Mouse (Mus musculus) ovary, postnatal 10 days (tissue): Measurements from ENCODE around the gene Large2.

Experiments
- DNase-seq: peaks from one replicate; pipeline ENCODE4 v3.0.0; 2022; ENCODE audit warnings: low spot score

The Large2 gene

DNA sequence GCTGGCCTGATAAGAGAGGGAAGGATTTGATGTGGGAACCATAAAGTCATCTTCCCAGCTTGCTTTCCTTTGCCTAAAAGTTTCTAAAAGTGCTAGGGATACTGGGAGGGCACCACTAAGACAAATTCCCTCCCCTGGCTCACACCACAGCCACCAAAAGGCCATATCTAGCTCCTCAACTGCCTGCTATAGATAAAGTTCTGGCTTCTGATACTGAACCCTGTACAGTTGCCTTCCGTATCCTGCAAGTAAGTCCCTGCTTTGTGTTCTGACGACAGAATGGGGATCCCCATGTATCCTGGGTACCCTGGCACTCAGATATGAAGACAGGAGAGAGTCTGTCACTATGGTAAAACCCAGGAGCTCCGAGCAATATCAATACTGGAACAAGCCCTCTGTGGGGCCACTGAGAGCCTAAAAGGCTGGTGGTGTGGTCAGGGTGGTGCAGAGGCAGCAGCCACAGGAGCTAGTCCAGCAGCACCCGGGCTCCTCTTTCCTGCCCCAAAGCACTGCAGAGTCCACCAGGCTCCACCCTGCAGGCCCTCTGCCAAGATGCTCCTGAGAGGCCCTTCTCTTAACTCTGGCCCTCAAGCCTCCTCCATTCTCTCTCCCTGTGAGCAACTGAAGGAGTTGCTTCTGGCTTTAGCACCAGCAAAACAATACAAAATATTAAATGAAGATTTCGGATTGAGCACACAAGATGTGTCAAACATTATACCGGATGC lies 15.7 kb upstream of the Large2 start:
- DNase-seq, result no peak

GRCm38 (mm10) chr2:92389645-92390044 lies 15.0 kb upstream of the Large2 start:
- DNase-seq, result no peak

- peak; percentile 80 for DNase-seq
Observed at GRCm38 (mm10) chr2:92388891-92389641, 14.4 kb upstream of the Large2 start.

GRCm38 (mm10) chr2:92388081-92388517 lies 13.4 kb upstream of the Large2 start:
- no peak for DNase-seq

- no peak for DNase-seq
Observed at GRCm38 (mm10) chr2:92387646-92388045, 13.0 kb upstream of the Large2 start.

GRCm38 (mm10) chr2:92386821-92387570 lies 12.3 kb upstream of the Large2 start:
- DNase-seq, result no peak

GRCm38 (mm10) chr2:92385113-92386051 lies 10.7 kb upstream of the Large2 start:
- DNase-seq, result no peak

DNA sequence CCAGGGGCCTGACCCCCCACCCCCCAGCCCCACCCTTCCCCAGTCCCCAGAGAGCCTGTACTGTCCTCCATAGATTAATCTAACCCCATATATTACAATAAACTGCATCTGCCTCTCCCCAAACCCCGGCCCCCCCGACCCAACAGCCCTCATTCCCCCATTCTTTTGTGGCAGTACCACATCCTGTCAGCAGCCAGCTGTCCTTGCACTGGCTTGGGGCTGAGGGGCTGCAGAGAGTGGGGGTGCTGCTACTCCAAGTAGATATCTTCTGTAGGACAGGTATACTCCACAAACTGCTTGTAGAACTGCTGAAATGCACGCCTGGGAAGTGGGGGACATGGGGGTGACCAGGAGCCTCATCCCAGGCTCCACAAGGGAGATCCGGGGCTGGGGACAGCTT lies 9.4 kb upstream of the Large2 start:
- no peak for DNase-seq

DNA sequence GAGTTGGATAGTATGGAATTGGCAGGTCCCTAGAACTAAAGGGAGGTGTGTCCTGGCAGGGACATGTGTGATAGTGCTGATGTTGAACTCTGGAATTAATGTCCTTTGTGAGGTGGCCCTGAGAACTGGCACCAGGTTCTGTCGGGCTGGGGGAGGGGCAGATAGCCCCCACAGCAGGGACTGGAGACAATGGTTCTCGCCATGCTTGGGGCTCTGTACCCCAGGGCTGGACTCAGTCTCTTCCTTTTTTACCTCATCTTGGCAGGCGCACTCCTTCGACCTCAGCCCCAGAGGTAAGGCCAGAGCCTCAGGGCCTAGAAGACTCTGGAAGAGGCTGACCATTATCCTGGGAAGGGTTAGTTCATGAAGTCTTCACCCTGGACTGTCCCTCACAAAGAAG lies 8.1 kb upstream of the Large2 start:
- DNase-seq, result no peak

DNA sequence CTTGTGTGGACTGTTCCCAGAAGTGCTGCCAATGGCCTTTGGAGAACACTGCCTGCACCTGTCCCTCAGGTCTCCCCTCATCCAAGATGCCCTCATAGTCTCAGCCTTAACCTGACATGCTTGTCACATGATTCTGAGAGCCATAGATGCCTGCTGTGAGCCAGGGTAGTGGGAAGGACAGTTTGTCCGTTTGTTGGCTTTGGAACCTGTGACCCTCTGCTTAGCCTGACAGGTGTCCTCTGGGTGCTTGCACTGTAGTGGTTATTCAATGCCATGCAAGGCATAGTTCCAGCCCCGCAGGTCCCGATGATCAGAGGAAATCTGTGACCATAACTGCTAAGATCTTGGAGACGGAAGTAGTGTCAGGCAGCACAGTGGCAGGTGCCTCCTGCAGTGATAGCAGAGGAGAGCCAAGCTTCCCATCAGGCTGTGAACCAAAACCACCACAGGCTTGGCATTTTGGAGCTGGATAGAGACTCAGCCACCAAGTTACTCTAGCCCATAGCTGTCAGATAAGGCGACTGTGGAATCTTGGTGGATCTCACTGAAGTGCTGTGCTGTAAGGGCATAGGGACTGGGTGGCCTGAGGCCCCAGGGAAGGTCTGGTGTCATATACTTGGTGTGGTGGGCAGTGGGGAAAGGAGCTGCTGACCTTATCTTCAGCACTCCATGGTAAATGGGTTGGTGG lies 7.4 kb upstream of the Large2 start, which contains the start of gene 1700029I15Rik:
Gene 1700029I15Rik, plus strand, starts transcription at position 638 of the 688 bp plus-strand sequence.
- DNase-seq, result no peak

DNA sequence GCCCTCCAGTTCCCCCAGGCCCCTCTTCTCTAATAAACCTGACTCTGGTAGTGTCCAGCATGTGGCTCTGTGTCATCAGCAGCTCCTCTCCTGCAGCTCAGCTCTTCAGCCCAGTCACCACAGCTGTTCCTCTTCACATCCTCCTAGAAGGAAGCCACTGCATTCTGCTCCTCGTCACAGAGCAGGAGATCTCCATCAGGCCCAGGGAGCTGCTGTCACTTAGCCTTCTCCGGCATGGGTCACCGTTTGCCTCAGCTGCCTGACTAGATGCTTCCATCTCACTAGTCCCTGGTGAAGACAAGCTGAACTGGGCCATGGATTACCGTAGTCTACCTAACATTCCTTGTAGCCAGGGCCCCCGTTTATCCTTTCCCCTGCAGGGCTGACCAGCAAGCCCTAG lies 6.5 kb upstream of the Large2 start:
- DNase-seq, result no peak

DNA sequence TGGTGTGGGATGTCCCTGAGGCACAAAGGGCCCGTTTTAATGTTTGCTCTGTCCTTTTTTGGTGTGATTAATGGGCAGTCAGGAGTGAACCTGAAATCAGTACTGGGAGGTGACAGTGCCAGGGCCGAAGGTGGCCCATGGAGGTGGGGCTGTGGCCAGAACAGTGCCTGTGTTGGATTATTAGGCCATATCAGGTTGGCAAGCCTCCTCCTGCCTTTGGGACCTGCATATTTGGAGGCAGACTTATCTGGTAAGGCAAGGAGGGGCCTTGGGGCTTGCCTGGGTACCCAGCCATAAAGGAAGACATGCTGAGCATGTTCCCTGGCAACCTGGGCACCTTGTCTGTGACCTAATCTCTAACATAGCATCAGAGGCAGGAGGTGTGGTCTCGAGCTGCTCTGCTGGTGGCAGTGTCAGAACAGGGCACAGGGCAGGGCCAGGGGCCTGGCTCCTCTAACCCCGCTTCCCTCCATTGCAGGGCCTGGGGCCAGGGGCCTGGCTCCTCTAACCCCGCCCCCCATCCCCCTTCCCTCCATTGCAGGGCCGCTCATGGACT lies 5.9 kb upstream of the Large2 start:
- DNase-seq, result no peak

DNA sequence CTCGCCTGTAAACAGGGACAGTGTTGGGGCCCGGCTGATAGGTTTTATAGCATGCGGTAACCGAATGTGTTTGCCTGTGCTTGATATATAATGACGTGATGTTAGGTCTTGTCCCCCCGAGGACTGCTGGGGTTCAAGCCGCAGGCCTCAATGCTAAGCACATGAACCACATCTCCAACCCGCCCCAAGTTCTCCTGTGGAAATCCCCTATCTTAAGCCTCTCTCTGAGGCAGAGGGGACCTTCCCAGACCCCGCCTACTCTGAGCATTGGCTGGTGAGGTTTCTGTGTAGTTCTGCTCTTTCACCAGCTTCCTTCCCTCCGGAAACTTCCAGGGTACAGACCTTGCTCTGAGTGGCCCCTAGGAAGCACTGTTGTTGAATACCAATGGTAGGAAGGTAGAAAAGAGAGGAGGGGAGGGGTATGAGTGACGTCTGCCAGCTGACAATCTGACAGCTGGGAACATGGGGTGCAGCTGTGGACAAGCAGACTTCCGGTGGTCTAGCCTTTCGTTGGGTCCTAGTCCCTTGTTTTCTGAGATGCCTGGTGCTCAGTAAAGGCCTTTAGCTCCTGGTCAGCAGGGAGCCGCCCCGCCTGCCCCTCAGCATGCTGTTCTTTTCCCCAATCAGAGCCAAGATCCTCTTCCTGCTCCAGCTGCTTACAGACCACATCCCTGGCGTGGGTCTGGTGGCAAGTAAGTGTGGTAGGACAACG lies 5.3 kb upstream of the Large2 start:
- no peak for DNase-seq

- no peak for DNase-seq
Observed at GRCm38 (mm10) chr2:92377320-92377719, 2.7 kb upstream of the Large2 start.

DNA sequence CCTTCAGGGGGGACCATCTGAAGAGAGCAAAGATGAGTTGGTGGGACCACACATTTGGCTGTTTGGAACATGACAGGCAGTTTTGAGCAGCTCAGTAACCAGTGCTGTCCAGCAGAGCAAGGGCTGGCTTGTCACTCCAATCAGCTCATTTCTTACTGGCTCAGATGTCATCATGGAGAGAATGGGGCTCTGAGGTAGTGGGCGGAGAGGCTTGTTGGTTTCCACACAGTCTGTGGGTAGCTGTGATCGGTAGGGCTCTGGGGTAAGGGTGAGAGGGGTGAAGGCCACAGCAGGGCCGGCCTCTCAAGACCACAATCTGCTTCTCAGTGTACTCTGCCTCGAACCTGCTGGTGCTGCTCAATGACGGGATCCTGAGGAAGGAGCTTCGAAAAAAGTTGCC lies 1.6 kb upstream of the Large2 start:
- DNase-seq, result no peak

GRCm38 (mm10) chr2:92375788-92376187 lies 1.1 kb upstream of the Large2 start:
- DNase-seq, result no peak

GRCm38 (mm10) chr2:92375099-92375623 lies 492 bp upstream of the Large2 start:
- DNase-seq, result peak; percentile 72

- DNase-seq, result no peak
Observed at GRCm38 (mm10) chr2:92373437-92373813, 1.2 kb downstream of the Large2 start.

DNA sequence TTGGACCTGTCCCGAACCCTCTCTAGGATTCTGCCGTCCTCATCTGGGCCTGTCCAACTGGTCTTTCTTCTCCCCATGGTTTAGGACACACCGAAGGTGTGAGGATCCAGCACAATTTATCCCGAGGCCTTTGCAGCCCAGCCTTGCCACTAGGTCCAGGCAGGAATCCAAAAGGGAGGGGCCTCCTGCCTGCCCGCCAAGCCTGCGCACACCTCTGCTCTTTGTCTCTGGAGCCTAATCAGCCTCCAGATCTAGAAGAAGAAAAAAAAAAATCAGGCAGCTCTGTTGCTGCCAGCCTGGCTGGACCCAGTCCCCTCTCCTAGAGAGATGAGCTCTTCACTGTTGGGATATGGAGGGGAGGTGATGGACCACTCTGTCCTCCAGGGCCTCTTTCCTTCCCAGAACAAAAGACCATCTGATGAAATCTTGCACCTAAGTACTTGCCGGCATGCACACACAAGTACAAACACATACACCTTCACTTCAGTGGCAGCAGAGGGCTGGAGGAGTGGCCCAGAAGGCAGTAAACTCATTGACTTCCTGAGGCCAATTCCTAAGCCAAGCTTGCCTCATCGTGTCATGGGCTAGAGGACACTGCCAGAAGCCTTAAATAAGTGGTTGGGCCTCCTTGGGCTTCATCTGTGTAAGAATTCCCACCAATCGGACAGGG lies 1.8 kb downstream of the Large2 start:
- no peak for DNase-seq
